Mouse (Mus musculus) hindbrain, embryonic 14.5 days (tissue): ENCODE measurements at regions not wholly inside any gene's neighbourhood (a gene's known extent, or its start where the extent isn't known, plus 50 kb on each side); places are given as distances from the start of the nearest gene placed in this dataset.

Experiments used
- ATAC-seq: fragments of 200-750 bp; cut with Nextera tagmentation; 2 replicates; pipeline ENCODE4 v1.8.0; 2017; ENCODE audit warnings: moderate number of reproducible peaks, mild to moderate bottlenecking, moderate TSS enrichment, moderate library complexity; ENCODE audit not compliant: low FRiP score
- DNase-seq: peaks from one replicate; pipeline ENCODE4 v3.0.0-alpha.2; 2015; ENCODE audit warnings: low spot score
- H3K27ac ChIP-seq: fragments of 300-500 bp; sonication (generic); 2 replicates; pipeline ENCODE4 v1.5.1; 2014; ENCODE audit warnings: mild to moderate bottlenecking, moderate library complexity
- H3K27me3 ChIP-seq: fragments of 300-500 bp; sonication (generic); 2 replicates; pipeline ENCODE4 v1.6.1; 2014; ENCODE audit warnings: mild to moderate bottlenecking, low read length, mixed read lengths; ENCODE audit not compliant: control insufficient read depth, insufficient read depth
- H3K36me3 ChIP-seq: fragments of 300-500 bp; sonication (generic); replicated peaks from 2 replicates; pipeline ENCODE4 v1.6.1; 2014; ENCODE audit not compliant: control insufficient read depth, insufficient read depth
- H3K4me1 ChIP-seq: fragments of 300-500 bp; sonication (generic); replicated peaks from 2 replicates; pipeline ENCODE4 v1.6.1; 2014; ENCODE audit warnings: antibody characterized with exemption, low read length, mixed read lengths; ENCODE audit not compliant: control insufficient read depth, insufficient read depth
- H3K4me2 ChIP-seq: fragments of 300-500 bp; sonication (generic); replicated peaks from 2 replicates; pipeline ENCODE4 v1.6.1; 2014; ENCODE audit warnings: mild to moderate bottlenecking, moderate library complexity
- H3K4me3 ChIP-seq: fragments of 300-500 bp; sonication (generic); replicated peaks from 2 replicates; pipeline ENCODE4 v1.5.1; 2014; ENCODE audit warnings: mild to moderate bottlenecking, low read length
- H3K9ac ChIP-seq: fragments of 300-500 bp; sonication (generic); 2 replicates; pipeline ENCODE4 v1.6.1; 2014
- H3K9me3 ChIP-seq: fragments of 300-500 bp; sonication (generic); 2 replicates; pipeline ENCODE4 v1.6.1; 2016; ENCODE audit warnings: low read length; ENCODE audit not compliant: control insufficient read depth
- WGBS: fragments of 180-500 bp; shearing (Covaris S2); extraction: QIAGEN DNeasy Blood & Tissue Kit; methylation state at CpG from one replicate; pipeline ENCODE4 v1.1.7; 2014; 5-methylcytosine and 5-hydroxymethylcytosine counted together

DNA sequence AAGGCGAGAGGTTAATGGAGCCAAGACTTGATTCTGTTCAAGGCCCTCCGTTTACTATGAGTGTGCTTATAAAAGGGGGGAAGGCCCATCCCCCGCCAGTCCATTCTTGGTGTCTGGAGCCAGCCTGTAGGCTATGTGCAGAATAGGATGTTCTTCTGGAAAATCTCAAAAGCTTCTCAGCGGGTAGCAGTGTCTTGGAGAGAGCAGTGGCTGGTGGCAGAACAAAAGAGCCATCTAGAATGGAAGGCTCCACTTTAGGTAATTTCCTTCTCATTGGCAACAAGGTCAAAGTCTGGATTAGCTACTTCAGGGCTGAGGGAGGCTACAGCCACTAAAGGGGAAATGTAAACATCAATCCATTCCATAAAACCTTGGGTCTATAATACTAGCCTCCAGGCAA, 1150.8 kb upstream of the Ptprd start:
- H3K36me3 ChIP-seq, result no peaks in the 10 kb centered on the region
- no peaks in the 10 kb centered on the region for H3K9me3 ChIP-seq
- H3K9ac ChIP-seq, result no peak overlapping the region
- WGBS, result 81% methylated on average over 4 of the region's 4 CpGs
- no peak overlapping the region for H3K4me3 ChIP-seq
- no peaks in the 10 kb centered on the region for H3K4me1 ChIP-seq
- no peaks in the 10 kb centered on the region for H3K27me3 ChIP-seq
- H3K4me2 ChIP-seq, result no peak overlapping the region
- DNase-seq (no peak), ATAC-seq (no peak)
- H3K27ac ChIP-seq, result no peak overlapping the region

GRCm38 (mm10) chr4:79357720-79358119, 1146.0 kb upstream of the Ptprd start:
- Histone ChIP-seq H3K4me1 (no peaks in the 10 kb centered on the region), H3K36me3 (no peaks in the 10 kb centered on the region), H3K27me3 (no peaks in the 10 kb centered on the region), H3K9me3 (no peaks in the 10 kb centered on the region), H3K4me2 (no peak overlapping the region), H3K4me3 (no peak overlapping the region), H3K27ac (no peak overlapping the region), H3K9ac (no peak overlapping the region)
- no peak for DNase-seq
- no peak for ATAC-seq
- WGBS, result 88% methylated on average over 1 of the region's 1 CpGs

- no peak overlapping the region for H3K9ac ChIP-seq
- no peaks in the 10 kb centered on the region for H3K4me1 ChIP-seq
- H3K4me3 ChIP-seq, result no peak overlapping the region
- no peak overlapping the region for H3K4me2 ChIP-seq
- ATAC-seq (no peak; the same call in 1 of the 2 replicates), DNase-seq (no peak)
- no peaks in the 10 kb centered on the region for H3K36me3 ChIP-seq
- no peaks in the 10 kb centered on the region for H3K27me3 ChIP-seq
- H3K27ac ChIP-seq, result no peak overlapping the region
- WGBS, result 63% methylated on average over 3 of the region's 3 CpGs
- no peaks in the 10 kb centered on the region for H3K9me3 ChIP-seq
Observed at GRCm38 (mm10) chr4:79309890-79310727, 1098.3 kb upstream of the Ptprd start.

DNA sequence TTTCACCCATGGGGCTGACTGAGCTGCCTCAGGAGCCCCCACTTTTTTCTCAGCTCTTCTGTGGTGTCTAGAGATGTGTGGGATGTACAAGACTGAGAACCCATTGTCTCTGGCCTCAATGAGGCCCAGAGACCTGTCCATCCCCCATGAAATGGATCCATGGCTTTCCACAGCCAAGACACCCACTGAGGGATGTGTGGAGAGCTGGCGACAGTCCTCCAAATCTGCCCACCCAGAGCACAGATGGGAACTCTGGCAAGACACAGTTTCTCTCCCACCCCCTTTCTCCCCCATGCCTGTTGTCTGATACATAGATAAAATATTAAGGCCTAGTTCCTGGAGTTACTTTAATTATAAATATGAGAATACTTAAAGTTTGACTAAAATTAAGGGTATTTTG, 1079.3 kb upstream of the Ptprd start:
- Histone ChIP-seq H3K27me3 (no peaks in the 10 kb centered on the region), H3K36me3 (no peaks in the 10 kb centered on the region), H3K9ac (no peak overlapping the region), H3K27ac (no peak overlapping the region), H3K4me1 (no peaks in the 10 kb centered on the region), H3K9me3 (no peaks in the 10 kb centered on the region), H3K4me2 (no peak overlapping the region), H3K4me3 (no peak overlapping the region)
- no peak for DNase-seq
- 88% methylated on average over 1 of the region's 1 CpGs for WGBS
- no peak for ATAC-seq

- Histone ChIP-seq H3K27ac (no peak overlapping the region), H3K4me3 (no peak overlapping the region), H3K27me3 (no peaks in the 10 kb centered on the region), H3K4me2 (no peak overlapping the region), H3K9me3 (no peaks in the 10 kb centered on the region), H3K9ac (no peak overlapping the region), H3K4me1 (no peaks in the 10 kb centered on the region), H3K36me3 (no peaks in the 10 kb centered on the region)
- DNase-seq, result peak; percentile 27
- 76% methylated on average over 1 of the region's 1 CpGs for WGBS
- ATAC-seq, result peak; percentile 84; the same call in 1 of the 2 replicates
Observed at GRCm38 (mm10) chr4:79265044-79265443, 1053.3 kb upstream of the Ptprd start.

GRCm38 (mm10) chr4:79243184-79243583, 1031.4 kb upstream of the Ptprd start:
- Histone ChIP-seq H3K9me3 (no peaks in the 10 kb centered on the region), H3K27ac (no peak overlapping the region)
- no peak for ATAC-seq

GRCm38 (mm10) chr4:79241647-79242046, 1029.9 kb upstream of the Ptprd start:
- H3K27me3 ChIP-seq, result no peaks in the 10 kb centered on the region
- DNase-seq (no peak), ATAC-seq (no peak)
- no peak overlapping the region for H3K27ac ChIP-seq
- H3K4me1 ChIP-seq, result no peaks in the 10 kb centered on the region
- no peaks in the 10 kb centered on the region for H3K9me3 ChIP-seq
- H3K9ac ChIP-seq, result no peak overlapping the region
- no peak overlapping the region for H3K4me3 ChIP-seq
- H3K4me2 ChIP-seq, result no peak overlapping the region
- no peaks in the 10 kb centered on the region for H3K36me3 ChIP-seq
- WGBS, result 77% methylated on average over 1 of the region's 1 CpGs

More at GRCm38 (mm10) chr4:79243184-79243583, 1031.4 kb upstream of the Ptprd start:
- Histone ChIP-seq H3K36me3 (no peaks in the 10 kb centered on the region), H3K9ac (no peak overlapping the region), H3K27me3 (no peaks in the 10 kb centered on the region), H3K4me1 (no peaks in the 10 kb centered on the region), H3K4me3 (no peak overlapping the region), H3K4me2 (no peak overlapping the region)
- no peak for DNase-seq

GRCm38 (mm10) chr4:79224101-79224734, 1012.5 kb upstream of the Ptprd start:
- Histone ChIP-seq H3K36me3 (no peaks in the 10 kb centered on the region), H3K9ac (no peak overlapping the region), H3K27ac (no peak overlapping the region), H3K4me3 (no peak overlapping the region), H3K4me2 (no peak overlapping the region), H3K9me3 (0 out of 2 replicates have a peak, but pooled peaks cover 5% of the 10 kb centered on the region), H3K27me3 (no peaks in the 10 kb centered on the region), H3K4me1 (no peaks in the 10 kb centered on the region)
- ATAC-seq (no peak), DNase-seq (no peak)
- WGBS, result 55% methylated on average over 1 of the region's 1 CpGs
